Mouse (Mus musculus) neural tube, embryonic 10.5 days (tissue): ENCODE results near the gene Man1c1.

Experiments used
- DNase-seq: peaks from one replicate; pipeline ENCODE4 v3.0.0-alpha.2; 2017; ENCODE audit warnings: low spot score; ENCODE audit errors: extremely low spot score

Gene Man1c1

DNA sequence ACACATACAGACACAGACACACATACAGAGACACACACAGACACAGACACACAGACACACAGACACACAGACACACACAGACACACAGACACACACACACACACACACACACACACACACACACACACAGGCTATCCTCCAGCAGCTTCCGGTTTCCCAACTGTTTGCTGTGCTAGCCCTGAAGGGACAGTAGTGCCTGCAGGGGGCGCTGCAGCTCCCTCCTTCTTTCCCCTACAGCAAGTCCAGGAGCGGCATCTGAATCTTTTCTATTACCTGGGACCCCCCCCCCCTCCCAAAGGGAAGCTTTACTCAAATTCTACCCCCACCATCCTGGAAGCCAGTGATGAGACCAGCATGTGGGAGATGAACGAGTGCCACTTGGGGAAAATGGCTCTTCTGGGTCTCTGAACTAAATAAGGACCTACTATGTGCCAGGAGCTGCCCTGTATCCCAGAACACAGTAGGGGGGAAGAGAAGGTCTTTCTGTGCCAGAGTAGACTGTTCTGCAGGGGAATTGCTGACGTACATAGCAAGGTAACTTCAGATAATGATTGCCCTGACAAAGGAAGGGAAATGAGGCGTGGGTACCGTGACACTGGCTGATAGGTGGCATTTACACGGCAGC lies 148.0 kb downstream of the Man1c1 start:
- DNase-seq, result no peak

DNA sequence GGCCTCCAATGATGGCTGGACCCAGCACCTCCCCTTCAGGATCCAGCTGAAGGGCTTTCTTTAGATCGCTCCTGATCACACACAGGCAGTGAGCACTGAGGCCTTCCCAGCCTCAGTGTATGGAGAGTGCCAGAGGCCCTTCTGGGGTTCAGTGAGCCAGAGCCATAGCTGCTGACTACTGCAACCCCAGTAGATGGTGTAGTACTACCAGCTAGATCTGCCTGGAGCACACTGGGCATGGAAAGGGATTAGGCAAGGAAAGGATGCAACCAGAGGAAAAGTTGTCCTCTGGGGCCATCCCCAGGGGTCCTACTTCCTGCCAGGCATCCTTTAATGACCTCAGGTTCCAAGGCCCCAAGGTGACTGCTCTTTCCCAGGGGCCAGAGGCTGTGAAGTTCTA lies 150.5 kb downstream of the Man1c1 start:
- DNase-seq, result no peak

DNA sequence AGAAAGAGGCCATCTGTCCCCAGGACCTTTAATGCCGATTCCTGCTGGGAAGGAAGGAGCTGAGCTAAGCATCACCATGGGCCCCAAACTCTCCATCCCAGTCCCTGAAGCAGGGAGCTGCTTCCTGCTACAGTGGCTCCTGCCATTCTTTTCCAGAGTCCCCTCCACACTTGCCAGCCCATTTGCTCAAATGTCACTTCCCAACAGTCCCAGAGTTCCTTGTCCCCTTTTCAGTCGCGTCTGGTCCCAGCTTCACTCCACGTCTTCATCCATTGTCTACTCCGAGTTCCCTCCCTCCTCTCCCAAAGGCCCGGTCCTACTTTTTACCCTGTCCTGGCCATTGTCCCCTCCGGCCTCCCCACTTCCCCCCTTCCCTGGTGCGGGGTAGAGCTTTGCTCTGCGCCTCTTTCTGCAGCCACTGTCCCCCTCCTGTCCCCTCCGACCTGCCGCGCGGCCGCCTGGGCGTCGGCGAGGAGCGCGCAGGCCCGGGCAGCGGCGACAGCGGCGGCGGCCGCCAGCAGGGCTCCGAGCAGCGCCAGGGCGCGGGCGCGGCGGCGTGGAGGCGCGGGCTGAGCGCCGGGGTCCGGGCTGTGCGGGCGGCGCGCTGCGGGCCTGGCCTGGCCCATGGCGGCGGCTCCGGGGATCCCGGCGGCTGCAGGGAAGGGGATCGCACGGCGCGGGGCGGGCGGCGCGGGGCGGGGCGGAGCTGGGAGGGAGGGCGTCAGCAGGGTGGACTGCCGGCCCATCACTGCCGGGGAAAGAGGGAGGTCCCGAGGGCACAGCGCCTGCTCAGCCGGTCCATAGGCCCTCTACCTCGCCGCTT lies 152.4 kb downstream of the Man1c1 start, which contains the start of gene Selenon:
TSS of gene Selenon (minus strand) at position 673 of the 823 bp plus-strand sequence.
- DNase-seq, result peak; percentile 81

DNA sequence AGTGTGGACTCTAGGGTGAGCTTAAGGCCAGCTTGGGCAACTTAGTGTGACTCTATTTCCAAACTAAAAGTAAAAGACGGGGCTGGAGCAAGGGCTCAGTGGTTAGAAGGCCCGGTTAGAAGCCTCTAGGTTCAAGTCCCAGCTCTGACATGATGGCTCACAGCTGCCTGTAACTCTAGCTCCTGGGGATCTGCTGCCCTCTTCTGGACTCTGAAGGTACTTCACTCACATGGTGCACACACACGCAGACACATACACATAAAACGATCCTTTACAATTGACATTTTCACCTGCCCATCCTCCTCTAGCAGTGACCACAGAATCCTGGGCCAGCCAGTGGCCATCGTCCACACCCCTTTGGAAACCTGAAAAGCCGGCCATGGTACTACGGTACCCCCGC lies 154.2 kb downstream of the Man1c1 start:
- no peak for DNase-seq

DNA sequence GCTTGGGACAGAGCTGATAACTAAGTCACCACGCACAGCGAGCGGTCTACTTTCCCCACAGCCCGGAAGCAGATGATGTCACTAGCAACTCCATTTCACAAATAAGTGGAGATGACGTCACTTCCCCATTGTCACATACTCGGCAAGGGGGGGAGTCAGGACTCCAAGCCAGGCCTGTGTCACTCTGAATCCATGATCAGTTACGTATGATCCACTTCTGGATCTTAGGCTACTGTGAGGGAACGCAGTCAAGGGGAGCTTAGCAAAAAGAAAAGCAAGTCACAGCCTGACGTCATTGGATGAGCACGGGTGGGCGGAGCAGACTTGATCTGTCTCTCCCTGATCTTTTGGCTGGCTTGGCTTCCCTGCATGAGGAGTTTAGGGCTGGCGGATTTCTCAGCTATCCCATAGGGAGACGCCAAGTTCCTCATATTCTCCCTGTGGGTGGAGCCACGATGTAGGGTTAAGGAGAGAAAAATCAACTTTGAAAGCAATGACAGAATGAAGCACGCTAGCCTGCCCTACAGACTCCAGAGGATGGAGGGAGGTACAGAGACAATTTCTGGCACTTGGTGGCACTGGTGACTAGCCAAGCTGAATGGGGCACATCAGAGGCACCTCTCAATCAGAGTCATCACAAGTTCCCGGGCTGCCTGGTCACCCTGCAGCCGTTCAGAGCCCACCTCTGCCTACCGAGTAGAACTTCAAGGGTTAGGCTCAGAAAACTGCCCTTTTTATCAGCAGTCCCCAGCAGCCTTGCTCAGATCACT lies 155.7 kb downstream of the Man1c1 start:
- no peak for DNase-seq

DNA sequence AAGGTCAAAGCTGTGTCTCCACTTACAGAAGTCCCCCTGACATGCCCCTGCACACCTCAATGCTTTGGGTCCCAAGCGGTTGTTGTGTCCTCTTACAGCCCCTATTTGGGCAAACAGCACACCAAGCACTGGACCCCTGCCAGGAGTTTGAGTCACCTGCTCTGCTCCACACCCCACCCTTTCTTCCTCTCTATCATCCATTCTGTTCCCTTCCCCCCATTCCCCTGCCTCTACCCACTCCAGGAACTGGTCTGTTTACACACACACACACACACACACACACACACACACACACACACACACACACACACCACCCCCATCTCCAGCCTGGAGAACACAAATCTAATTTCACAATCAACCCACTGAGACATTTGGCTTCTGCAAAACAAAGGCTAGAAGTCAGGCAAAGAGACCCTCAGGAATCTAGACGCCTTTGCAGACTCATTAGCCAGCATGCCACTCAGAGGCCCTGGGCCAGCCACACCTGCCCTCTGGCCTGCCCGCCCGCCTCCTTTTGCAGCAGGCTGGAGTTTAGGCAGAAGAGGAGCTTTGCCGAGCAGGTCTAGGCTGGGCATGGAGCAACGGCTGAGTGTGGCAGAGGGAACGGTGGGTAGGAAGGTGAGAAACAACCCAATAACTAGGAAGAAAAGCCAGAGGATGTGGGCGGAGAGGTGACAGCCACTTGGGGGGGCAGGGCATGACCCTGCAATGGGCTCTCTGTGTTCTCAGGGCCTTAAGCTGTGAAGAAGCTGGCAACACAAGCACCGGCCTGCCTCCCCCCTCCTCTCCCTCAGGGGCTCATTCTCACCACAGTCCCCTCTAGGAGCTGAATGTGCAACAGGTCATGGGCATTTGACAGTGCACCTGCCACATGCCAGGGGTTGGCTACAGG lies 157.0 kb downstream of the Man1c1 start:
- no peak for DNase-seq

DNA sequence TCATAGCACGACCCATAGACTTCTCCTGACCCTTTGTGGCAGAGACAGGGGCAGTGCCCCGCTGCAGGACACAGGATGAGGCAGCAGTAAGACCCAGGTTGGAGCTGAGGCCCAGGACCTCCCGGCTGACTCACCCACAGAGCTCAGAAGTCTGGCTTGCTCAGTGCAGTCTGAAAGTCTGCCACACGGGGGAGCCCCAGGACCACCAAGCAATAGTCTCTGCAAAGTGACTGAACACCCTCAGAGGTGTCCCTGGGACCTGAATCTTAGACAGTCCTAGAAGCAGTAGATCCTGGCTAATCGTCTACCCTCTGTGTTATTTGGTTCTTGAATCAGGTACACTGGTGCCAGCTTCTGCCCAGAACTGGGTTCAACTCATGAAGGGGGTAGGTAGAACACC lies 160.8 kb downstream of the Man1c1 start:
- DNase-seq, result peak; percentile 96

DNA sequence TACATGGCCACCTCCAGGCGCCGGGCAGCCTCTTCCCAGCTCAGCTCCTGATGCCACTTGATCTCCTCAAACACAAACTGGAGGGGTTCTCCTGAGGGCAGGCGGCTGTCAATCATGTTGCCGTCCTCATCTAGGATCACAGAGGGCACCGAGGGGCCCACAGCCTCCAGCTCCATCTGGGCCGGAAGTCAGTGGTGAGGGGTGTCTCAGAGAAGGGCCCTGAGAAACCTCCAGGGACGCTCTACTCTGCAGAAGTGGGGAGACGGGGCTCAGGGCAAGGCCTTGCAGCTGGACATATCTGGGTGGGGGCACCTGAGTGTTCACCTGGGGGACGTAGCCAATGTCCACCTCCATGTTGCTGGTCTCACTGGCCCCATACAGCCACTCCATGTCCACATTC lies 161.4 kb downstream of the Man1c1 start:
- DNase-seq, result no peak

DNA sequence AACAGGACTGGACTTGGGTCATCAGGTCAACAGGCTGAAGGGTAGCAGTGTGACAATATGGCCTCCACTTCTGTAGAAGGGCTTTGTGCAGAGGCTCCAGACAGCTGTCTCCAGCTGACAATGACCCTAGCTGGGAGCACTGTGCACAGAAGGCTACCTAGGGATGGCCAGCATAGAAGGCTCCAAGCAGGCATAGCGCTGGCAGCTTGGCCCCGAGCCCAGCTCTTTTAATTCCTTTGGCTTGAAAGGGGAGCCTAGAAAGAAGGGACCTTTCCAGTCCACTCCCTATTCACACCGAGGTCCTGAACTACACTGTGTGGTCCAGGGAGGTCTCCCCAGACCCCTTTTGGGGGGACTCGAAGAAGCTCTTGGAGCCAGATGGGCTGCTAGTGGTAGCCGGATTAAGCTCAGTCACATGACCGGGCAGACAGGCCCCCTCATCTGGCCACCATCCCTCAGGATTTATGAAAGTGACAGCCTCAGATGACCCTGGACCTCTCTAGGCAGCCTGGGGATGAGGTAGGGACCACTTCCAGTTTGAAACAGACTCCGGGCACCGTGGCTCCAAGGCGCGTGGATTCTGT lies 165.0 kb downstream of the Man1c1 start:
- DNase-seq, result no peak

DNA sequence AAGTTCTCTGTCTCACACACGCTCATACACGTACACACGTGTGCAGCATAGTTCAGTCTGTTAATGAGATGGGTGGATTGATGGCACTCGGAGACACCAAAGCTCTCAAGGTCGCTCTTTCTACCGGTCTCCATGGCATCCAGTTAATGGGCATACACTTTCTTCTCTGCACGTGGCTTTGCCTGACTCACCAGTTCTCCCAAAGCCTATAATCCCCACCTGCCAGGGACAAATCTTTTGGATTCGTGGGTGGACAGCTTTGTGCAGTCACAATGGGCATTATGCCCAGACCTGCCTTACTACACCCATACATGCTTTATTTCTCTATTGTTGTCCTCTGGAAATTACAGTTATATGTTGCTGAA lies 168.3 kb downstream of the Man1c1 start:
- DNase-seq, result no peak

DNA sequence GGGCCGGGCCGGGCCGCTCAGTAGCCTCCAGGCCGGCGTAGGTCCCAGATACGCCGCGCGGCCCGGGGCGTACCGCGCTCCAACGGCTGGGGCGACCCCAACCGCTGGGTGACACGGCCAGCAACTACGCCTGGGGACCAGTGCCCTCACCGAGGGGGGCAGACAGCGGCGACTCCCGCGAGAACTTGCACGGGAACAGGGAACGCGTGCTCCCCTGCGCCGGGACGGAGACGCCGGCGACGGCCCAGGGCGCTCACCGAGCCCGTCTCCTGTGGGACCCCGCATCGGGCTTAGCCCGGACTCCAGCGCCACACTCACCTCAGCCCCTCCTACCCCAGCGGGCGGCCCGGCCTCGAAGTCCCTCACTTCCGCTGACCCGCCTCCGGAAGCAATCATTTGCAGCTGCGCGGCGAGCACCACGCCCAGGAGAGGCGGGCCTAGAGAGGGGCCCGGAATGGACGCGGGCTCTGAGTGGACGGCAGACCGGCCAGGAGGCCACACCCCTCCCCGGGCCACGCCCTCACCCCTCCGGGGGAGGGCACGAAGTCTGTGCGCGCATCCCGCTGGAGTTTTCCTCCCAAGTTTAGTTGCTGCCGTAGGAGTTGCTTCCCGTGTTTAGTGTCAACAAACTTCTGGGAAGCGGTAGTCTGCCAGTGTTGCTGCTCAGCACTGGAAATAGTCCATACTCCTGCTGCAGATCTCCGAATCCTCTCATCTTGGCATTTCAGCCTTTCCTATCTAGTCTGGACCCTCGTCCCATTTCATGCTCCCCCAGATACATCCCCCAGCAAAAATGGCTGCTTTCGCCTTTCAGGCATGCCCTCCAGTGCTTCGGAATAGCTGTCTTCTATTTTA lies 168.9 kb downstream of the Man1c1 start, which contains the start of gene Mtfr1l:
TSS of gene Mtfr1l (minus strand) at position 456 of the 855 bp plus-strand sequence.
- DNase-seq, result peak; percentile 98

DNA sequence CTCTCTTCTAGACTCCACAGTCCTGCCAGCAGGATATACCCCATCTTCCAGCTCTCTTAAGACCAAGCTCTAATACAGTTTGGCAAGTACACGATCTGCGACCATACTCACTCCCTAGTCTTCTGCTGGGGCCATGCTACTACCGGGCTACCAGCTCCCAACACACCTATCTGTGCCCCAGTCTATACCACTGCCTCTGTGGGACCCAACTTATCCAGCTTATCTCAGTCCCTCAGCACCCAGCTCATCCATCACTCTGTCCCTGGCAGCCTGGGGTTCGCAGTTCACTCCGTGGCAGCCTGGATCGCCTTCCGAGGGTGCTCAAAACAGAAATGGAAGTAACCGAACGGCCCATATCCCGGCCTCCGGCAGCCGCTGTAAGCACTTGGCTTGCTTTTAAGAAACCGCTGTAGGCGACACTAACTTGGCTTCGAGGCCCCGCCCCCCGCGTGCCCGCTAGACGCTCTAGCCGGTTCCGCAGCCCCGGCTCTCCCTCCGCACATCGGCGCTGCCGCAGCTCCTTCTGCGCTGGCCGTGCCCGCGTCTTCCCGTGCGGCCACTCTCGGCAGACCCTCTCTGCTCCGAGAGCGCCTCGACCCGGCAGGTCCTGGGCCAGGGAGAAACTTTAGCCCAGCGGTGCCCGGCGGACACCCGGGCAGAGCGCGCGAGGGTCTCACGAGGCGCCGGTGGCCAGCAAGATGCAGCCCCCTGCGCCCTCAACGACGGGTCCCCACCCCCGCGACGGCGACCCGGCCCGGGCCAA lies 169.8 kb downstream of the Man1c1 start:
- DNase-seq, result peak; percentile 72

DNA sequence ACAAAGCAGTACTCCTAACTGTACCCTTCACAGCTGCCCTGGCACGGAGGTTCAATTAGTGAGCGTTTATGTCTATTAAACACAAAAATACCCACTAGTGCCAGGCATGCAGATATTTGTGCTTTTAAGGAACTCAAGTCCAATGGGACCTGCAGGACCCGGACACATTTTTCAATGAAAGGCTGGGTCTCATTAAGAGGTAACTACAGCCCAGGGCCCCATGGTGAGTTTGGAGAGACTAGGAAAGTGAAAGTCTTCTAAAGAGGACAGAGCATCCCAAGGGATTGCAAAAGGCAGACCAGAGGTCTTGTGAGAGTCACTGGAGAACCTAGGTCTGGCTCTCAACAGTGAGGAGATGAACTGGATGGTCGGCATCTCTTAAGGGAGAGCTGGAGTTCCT lies 170.7 kb downstream of the Man1c1 start:
- no peak for DNase-seq

DNA sequence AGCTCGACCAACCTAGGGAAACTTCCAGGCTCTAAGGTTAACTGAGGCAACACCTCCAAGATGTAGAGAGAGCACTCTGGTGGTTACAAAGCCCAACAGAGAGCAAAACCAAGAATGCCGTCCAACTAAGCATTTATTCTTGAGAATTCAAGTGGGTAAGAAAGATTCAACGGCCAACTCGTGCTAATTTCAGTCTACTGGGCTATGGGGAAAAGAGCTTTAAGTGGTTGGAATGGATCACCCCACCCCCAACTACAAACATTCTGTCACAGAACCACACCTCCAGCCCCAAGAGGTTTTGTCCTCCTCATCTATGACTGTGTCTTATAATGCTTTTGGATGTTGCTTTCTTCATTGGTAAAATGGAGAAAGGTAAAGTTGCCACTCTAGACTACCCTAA lies 171.2 kb downstream of the Man1c1 start:
- DNase-seq, result no peak

DNA sequence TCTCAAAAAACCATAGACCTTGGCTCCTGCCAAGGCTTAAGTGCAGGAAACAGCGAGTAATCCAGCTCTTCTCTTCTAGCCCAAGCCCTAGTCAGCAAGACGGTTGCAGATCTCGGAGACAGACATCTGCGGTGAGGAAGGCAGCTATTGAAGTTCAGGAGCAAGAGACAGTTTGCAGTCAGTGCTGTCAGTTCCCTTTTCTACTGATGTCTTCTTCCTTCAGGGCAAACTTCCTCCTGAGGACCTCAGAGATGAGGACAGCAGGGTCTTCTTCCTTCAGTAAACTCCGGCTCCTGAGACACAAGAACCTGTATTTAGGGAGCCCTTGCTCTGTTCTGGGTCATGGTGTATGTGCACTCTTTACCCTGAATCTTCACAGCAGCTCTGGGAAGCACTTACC lies 177.9 kb downstream of the Man1c1 start:
- DNase-seq, result no peak

DNA sequence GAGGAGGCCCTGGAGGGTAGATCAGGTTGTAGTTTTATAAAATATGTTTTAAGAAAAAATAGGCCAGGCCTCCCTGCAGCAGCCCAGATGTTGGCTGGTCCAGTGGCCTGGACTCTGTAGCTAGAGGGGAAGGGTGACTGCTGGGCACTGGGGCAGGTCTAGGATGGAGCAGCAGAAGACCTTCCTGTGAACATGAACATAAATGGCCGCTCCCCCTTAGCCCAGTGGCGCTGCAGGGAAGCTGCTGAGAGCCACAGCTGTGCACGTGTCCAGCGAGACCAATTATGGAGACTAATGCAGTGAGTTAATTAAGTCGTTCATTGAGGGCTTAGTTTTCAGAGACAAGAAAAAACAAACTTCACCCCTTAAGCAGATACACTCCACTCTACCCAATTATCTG lies 178.3 kb downstream of the Man1c1 start:
- no peak for DNase-seq

DNA sequence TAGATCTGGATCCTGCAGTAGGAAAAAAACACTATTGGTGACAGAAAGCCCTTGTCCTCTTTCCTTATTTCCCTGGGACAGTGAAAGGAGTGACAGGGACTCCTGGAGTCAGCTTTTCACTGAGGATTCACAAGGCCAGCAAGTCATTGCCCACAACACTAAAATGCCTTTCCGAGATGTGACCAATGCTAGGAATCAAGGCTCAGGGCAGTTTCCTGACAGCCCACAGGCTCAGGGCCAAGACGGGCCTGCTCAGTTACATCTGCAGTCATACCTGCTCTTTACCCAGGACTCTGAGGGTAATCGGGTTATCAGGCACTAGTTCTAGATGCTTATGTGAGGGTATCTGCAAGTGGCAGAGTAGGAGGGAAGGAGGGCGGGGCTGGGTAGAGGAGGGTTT lies 180.6 kb downstream of the Man1c1 start:
- no peak for DNase-seq

DNA sequence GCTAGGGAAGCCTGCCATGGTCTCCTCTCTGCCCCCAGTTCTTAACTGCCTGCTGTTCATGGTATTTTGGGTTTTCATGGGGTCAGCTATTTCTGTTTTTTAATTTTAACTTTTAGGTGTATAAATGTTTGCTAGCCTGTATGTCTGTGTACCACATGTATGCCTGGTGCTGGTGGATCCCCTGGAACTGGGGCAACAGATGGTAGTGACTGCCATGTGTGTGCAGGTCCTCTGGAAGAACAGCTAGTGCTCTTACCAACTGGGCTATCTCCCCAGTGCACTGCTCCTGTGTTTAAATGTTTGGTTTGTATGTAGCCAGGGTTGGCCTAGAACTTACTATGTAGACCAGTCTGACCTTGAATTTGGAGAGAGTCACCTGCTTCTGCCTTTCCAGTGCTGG lies 184.8 kb downstream of the Man1c1 start:
- DNase-seq, result no peak

DNA sequence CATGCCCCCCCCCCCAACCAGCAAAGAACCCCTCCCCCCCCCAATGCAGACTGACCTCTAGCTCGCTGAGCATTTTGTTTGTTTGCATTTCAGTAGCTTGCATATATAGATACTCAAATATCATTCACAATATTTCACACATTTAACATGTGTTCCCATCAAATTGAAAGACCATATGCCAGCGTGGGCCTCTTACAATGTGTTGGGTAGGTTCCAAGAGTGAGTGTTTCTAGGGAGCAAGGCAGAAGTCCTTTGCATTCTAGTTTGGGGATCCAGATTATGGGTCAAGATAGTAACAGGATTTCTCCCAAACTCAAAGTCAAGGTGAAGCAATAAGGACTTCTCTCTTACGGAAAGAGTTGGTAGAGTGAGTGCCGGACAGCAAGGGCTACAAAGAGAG lies 185.5 kb downstream of the Man1c1 start:
- no peak for DNase-seq
